10 mouse cellular contexts compared by ENCODE assay signal in the genomic region with DNA sequence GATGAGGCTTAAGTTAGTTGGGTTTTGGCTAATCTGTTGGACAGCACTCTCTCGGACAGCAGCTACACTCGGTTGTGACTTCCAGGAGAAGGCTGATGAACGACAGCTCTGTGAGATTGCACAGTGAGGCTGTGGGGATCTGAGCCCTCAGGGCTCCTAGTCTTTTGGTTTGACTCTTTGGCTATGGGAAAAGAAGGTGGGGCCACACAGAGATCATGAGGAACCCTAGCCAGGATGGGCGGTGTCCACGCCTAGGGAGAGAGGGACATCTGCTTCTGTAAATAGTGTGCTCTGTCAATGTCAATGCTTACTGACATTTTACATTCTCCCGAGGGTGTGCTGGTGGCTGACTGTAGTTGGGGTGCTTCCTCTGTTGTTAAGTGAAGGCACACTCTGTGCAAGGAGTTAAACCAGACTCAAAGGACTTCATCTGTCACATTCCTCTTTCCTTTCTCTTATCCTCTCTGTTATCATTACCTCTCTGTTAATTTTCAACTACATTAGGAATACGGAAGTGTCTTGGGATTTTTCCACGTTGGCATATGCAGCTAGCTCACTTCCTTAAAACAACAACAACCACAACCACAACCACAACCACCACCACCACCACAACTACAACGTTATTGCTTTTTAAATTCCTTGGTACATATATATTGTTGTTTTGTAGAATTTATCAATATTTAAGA. TPM values are rescaled to one million over a fixed set of nuclear protein-coding genes. Genes with fewer than 3 reads are reported as not detected.
A peak's percentile ranks its signal among the peaks of the same experiment; 100 is the strongest.
DNase-seq lines count a peak whose midpoint lies in the region; ATAC-seq and TF ChIP-seq lines count a peak whose summit lies in the region.
"Had no signal": no experiment of that assay in that cellular context is flagged by ENCODE, and none has a peak within 500 bp of the region (broad histone marks: within the 10 kb centered on the region; RNA-seq: fewer than 3 reads in every experiment).

No protein-coding gene starts in this region.

- no peak overlapping the region for H3K4me3 ChIP-seq in hindbrain, postnatal 0 days (ENCODE audit: low read length)
- H3K4me3 ChIP-seq in hindbrain, embryonic 16.5 days (ENCODE audit: low read length): no peak overlapping the region
- H3K4me3 ChIP-seq in heart, embryonic 15.5 days: no peak overlapping the region
- no peak overlapping the region for H3K4me3 ChIP-seq in liver, embryonic 12.5 days
- no peak overlapping the region for H3K4me3 ChIP-seq in forebrain, embryonic 16.5 days (replicated peaks; ENCODE audit: low read length)
- H3K4me3 ChIP-seq in hindbrain, embryonic 13.5 days: no peak overlapping the region
- H3K4me3 ChIP-seq: limb, embryonic 15.5 days had no signal

- H3K4me2 ChIP-seq in hindbrain, postnatal 0 days (ENCODE audit: low read depth, low read length): no peak overlapping the region
- H3K4me2 ChIP-seq in hindbrain, embryonic 16.5 days (ENCODE audit: low read length): no peak overlapping the region
- peak overlapping the region; percentile 25; the same call in 1 of the 2 replicates for H3K4me2 ChIP-seq in heart, embryonic 15.5 days
- H3K4me2 ChIP-seq in liver, embryonic 12.5 days: no peak overlapping the region; the same call in 1 of the 2 replicates
- no peak overlapping the region for H3K4me2 ChIP-seq in forebrain, embryonic 16.5 days (ENCODE audit: low read length)
- no peak overlapping the region for H3K4me2 ChIP-seq in hindbrain, embryonic 13.5 days
- H3K4me2 ChIP-seq: hindbrain, embryonic 14.5 days; limb, embryonic 15.5 days had no signal

- H3K27ac ChIP-seq in hindbrain, postnatal 0 days: no peak overlapping the region
- no peak overlapping the region for H3K27ac ChIP-seq in hindbrain, embryonic 16.5 days (ENCODE audit: low read depth, low read length)
- H3K27ac ChIP-seq in heart, embryonic 15.5 days: peak overlapping the region; percentile 31; the same call in 1 of the 2 replicates
- H3K27ac ChIP-seq in liver, embryonic 12.5 days: peak overlapping the region; percentile 20; the same call in 1 of the 2 replicates
- no peak overlapping the region for H3K27ac ChIP-seq in forebrain, embryonic 16.5 days (ENCODE audit: low read length)
- no peak overlapping the region for H3K27ac ChIP-seq in hindbrain, embryonic 13.5 days
- H3K27ac ChIP-seq: hindbrain, embryonic 14.5 days; limb, embryonic 15.5 days had no signal

- H3K9ac ChIP-seq in hindbrain, postnatal 0 days (replicated peaks; ENCODE audit: low read length): no peak overlapping the region
- H3K9ac ChIP-seq in hindbrain, embryonic 16.5 days (ENCODE audit: low read depth, low read length): no peak overlapping the region
- H3K9ac ChIP-seq in heart, embryonic 15.5 days: 0 out of 2 replicates have a peak overlapping the region, but pooled peaks have one; percentile 4
- H3K9ac ChIP-seq in liver, embryonic 12.5 days: no peak overlapping the region
- no peak overlapping the region for H3K9ac ChIP-seq in forebrain, embryonic 16.5 days (replicated peaks; ENCODE audit: low read depth, low read length)
- no peak overlapping the region for H3K9ac ChIP-seq in hindbrain, embryonic 13.5 days
- H3K9ac ChIP-seq: hindbrain, embryonic 14.5 days; limb, embryonic 15.5 days had no signal

- no peaks in the 10 kb centered on the region for H3K4me1 ChIP-seq in hindbrain, postnatal 0 days (ENCODE audit: insufficient read depth, low read length)
- no peaks in the 10 kb centered on the region for H3K4me1 ChIP-seq in hindbrain, embryonic 16.5 days (ENCODE audit: control insufficient read depth, insufficient read depth, low read depth, low read length)
- peaks cover 17% of the 10 kb centered on the region for H3K4me1 ChIP-seq in heart, embryonic 15.5 days (replicated peaks)
- peaks cover 15% of the 10 kb centered on the region; the same call in 1 of the 2 replicates for H3K4me1 ChIP-seq in liver, embryonic 12.5 days
- H3K4me1 ChIP-seq in forebrain, embryonic 16.5 days (replicated peaks; ENCODE audit: control insufficient read depth, insufficient read depth, low read length): no peaks in the 10 kb centered on the region
- H3K4me1 ChIP-seq in hindbrain, embryonic 13.5 days (replicated peaks): peaks cover 3% of the 10 kb centered on the region; the same call in 1 of the 2 replicates
- H3K4me1 ChIP-seq: limb, embryonic 15.5 days had no signal

- ATAC-seq in hindbrain, postnatal 0 days: peak; percentile 45; the same call in 1 of the 2 replicates
- no peak for ATAC-seq in hindbrain, embryonic 16.5 days
- no peak for ATAC-seq in heart, embryonic 15.5 days (replicated peaks; ENCODE audit: insufficient number of reproducible peaks, insufficient read depth, low FRiP score, low read depth)
- ATAC-seq in liver, embryonic 12.5 days: no peak; the same call in 1 of the 2 replicates
- ATAC-seq in forebrain, embryonic 16.5 days: no peak
- no peak for ATAC-seq in hindbrain, embryonic 13.5 days (ENCODE audit: low FRiP score)

- no peak for DNase-seq in hindbrain, postnatal 0 days (ENCODE audit: low spot score)
- DNase-seq in yolk sac, embryonic 10.5 days (ENCODE audit: low spot score): peak; percentile 68
- DNase-seq in urinary bladder, postnatal 14 days (ENCODE audit: low spot score): no peak

- no peaks in the 10 kb centered on the region for H3K9me3 ChIP-seq in hindbrain, postnatal 0 days (ENCODE audit: low read length)
- H3K9me3 ChIP-seq in hindbrain, embryonic 16.5 days (ENCODE audit: control insufficient read depth, low read length): no peaks in the 10 kb centered on the region
- no peaks in the 10 kb centered on the region for H3K9me3 ChIP-seq in heart, embryonic 15.5 days (replicated peaks)
- H3K9me3 ChIP-seq in liver, embryonic 12.5 days (replicated peaks): no peaks in the 10 kb centered on the region
- H3K9me3 ChIP-seq in forebrain, embryonic 16.5 days (ENCODE audit: control insufficient read depth, low read length): no peaks in the 10 kb centered on the region
- no peaks in the 10 kb centered on the region for H3K9me3 ChIP-seq in hindbrain, embryonic 13.5 days
- H3K9me3 ChIP-seq: limb, embryonic 15.5 days had no signal

- no peak for TF ChIP-seq CTCF in hindbrain, postnatal 0 days (IDR thresholded peaks at IDR 0.05; ENCODE audit: low read depth)

- no peaks in the 10 kb centered on the region for H3K27me3 ChIP-seq in hindbrain, postnatal 0 days (ENCODE audit: insufficient read depth, low read length)
- no peaks in the 10 kb centered on the region for H3K27me3 ChIP-seq in hindbrain, embryonic 16.5 days (replicated peaks; ENCODE audit: control insufficient read depth, insufficient read depth, low read length)
- H3K27me3 ChIP-seq in heart, embryonic 15.5 days: no peaks in the 10 kb centered on the region
- H3K27me3 ChIP-seq in liver, embryonic 12.5 days (replicated peaks): no peaks in the 10 kb centered on the region
- no peaks in the 10 kb centered on the region for H3K27me3 ChIP-seq in forebrain, embryonic 16.5 days (replicated peaks; ENCODE audit: control insufficient read depth, insufficient read depth, low read length)
- H3K27me3 ChIP-seq in hindbrain, embryonic 13.5 days: no peaks in the 10 kb centered on the region
- H3K27me3 ChIP-seq: limb, embryonic 15.5 days had no signal

- 53% methylated on average over 9 of the region's 9 CpGs for WGBS in hindbrain, postnatal 0 days
- WGBS in hindbrain, embryonic 16.5 days: 53% methylated on average over 9 of the region's 9 CpGs
- 21% methylated on average over 9 of the region's 9 CpGs for WGBS in heart, embryonic 15.5 days
- WGBS in liver, embryonic 12.5 days (ENCODE audit: insufficient replicate concordance): 16% methylated on average over 9 of the region's 9 CpGs
- 75% methylated on average over 9 of the region's 9 CpGs for WGBS in forebrain, embryonic 16.5 days
- WGBS in hindbrain, embryonic 13.5 days: 56% methylated on average over 9 of the region's 9 CpGs

- no peaks in the 10 kb centered on the region for H3K36me3 ChIP-seq in hindbrain, postnatal 0 days (ENCODE audit: insufficient read depth, low read length)
- H3K36me3 ChIP-seq in hindbrain, embryonic 16.5 days (ENCODE audit: control insufficient read depth, insufficient read depth, low read length): no peaks in the 10 kb centered on the region
- H3K36me3 ChIP-seq in heart, embryonic 15.5 days: no peaks in the 10 kb centered on the region
- no peaks in the 10 kb centered on the region for H3K36me3 ChIP-seq in liver, embryonic 12.5 days
- no peaks in the 10 kb centered on the region for H3K36me3 ChIP-seq in forebrain, embryonic 16.5 days (ENCODE audit: control insufficient read depth, insufficient read depth)
- H3K36me3 ChIP-seq in hindbrain, embryonic 13.5 days: no peaks in the 10 kb centered on the region
- H3K36me3 ChIP-seq: limb, embryonic 15.5 days had no signal

RNA-seq across cellular contexts. Expression of a gene that starts 54.2 kb away (rescaled TPM):
- 0.14 and 0.16 TPM in 2 replicates for total RNA-seq in hindbrain, postnatal 0 days (2014; rRNA removed)
- 0.10 and 0.15 TPM in 2 replicates for polyA plus RNA-seq in hindbrain, postnatal 0 days (2015; fragmentation: Nextera tagmentation; extraction: Ambion mirVana)
- 0.12 and 0.16 TPM in 2 replicates for polyA plus RNA-seq in hindbrain, embryonic 16.5 days (2015; fragmentation: Nextera tagmentation; extraction: Ambion mirVana)
- polyA plus RNA-seq in heart, embryonic 15.5 days (2015; fragmentation: Nextera tagmentation; extraction: Ambion mirVana): 0.33 and 1.1 TPM in 2 replicates
- polyA plus RNA-seq in liver, embryonic 12.5 days (2016; fragmentation: Nextera tagmentation; extraction: Ambion mirVana): 0.04 and 0.12 TPM in 2 replicates
- polyA plus RNA-seq in forebrain, embryonic 16.5 days (2015; fragmentation: Nextera tagmentation; extraction: Ambion mirVana): 0.08 and 0.12 TPM in 2 replicates
- polyA plus RNA-seq in hindbrain, embryonic 13.5 days (2015; fragmentation: Nextera tagmentation; extraction: Ambion mirVana): 0.10 and 0.19 TPM in 2 replicates

Comparison
In these comparisons a context has a peak if more than half of its experiments do, and no peak if none do; other contexts are left out.
1. H3K27ac ChIP-seq: peak in heart, embryonic 15.5 days (single experiment) and liver, embryonic 12.5 days (single experiment); none in hindbrain, postnatal 0 days (single experiment), hindbrain, embryonic 16.5 days (single experiment), forebrain, embryonic 16.5 days (single experiment) and hindbrain, embryonic 13.5 days (single experiment).